ENCODE assay signal across 8 mouse cellular contexts in genomic region chr6:147086594-147087225, GRCm38 (mm10). TPM values are rescaled to one million over a fixed set of nuclear protein-coding genes. Genes with fewer than 3 reads are reported as not detected.
DNase-seq lines count a peak whose midpoint lies in the region; ATAC-seq and TF ChIP-seq lines count a peak whose summit lies in the region.
"Had no signal": no experiment of that assay in that cellular context is flagged by ENCODE, and none has a peak within 500 bp of the region (broad histone marks: within the 10 kb centered on the region; RNA-seq: fewer than 3 reads in every experiment).

Mansc4 (minus strand) TSS chr6:147087032.

- peak within 1 kb of the TSS; percentile 54 for H3K4me2 ChIP-seq in embryonic facial prominence, embryonic 12.5 days (replicated peaks)
- peak within 1 kb of the TSS; percentile 49 for H3K4me2 ChIP-seq in midbrain, postnatal 0 days (ENCODE audit: low read depth, low read length, poor library complexity, severe bottlenecking)

- H3K9ac ChIP-seq in embryonic facial prominence, embryonic 12.5 days, result 0 out of 2 replicates have a peak within 1 kb of the TSS, but pooled peaks have one; percentile 29
- peak within 1 kb of the TSS; percentile 45; the same call in 1 of the 2 replicates for H3K9ac ChIP-seq in midbrain, postnatal 0 days (replicated peaks; ENCODE audit: low read length, poor library complexity, severe bottlenecking)

- TF ChIP-seq CTCF in brain, embryonic 14.5 days (IDR thresholded peaks at IDR 0.05; ENCODE audit: borderline replicate concordance, extremely low read depth, insufficient read depth, insufficient read length), result no peak
- TF ChIP-seq CTCF in midbrain, postnatal 0 days (IDR thresholded peaks at IDR 0.05), result no peak

- 5% methylated on average over 20 of the region's 20 CpGs for WGBS in embryonic facial prominence, embryonic 12.5 days
- 4% methylated on average over 20 of the region's 20 CpGs for WGBS in midbrain, postnatal 0 days

- H3K27ac ChIP-seq in embryonic facial prominence, embryonic 12.5 days, result 0 out of 2 replicates have a peak within 1 kb of the TSS, but pooled peaks have one; percentile 8
- H3K27ac ChIP-seq in midbrain, postnatal 0 days (ENCODE audit: low read depth, low read length), result no peak within 1 kb of the TSS

- peak within 1 kb of the TSS; percentile 22 for H3K4me3 ChIP-seq in embryonic facial prominence, embryonic 12.5 days
- H3K4me3 ChIP-seq in midbrain, postnatal 0 days (ENCODE audit: low read depth, low read length), result peak within 1 kb of the TSS; percentile 23; the same call in 1 of the 2 replicates
- H3K4me3 ChIP-seq: megakaryocyte, embryonic 14.5 days had no signal

- TF ChIP-seq POLR2A in brain, embryonic 14.5 days (IDR thresholded peaks at IDR 0.05; ENCODE audit: borderline replicate concordance, extremely low read depth, insufficient read depth, insufficient read length, poor library complexity, severe bottlenecking), result no peak

- H3K9me3 ChIP-seq in embryonic facial prominence, embryonic 12.5 days, result no peaks in the 10 kb centered on the region
- H3K9me3 ChIP-seq in midbrain, postnatal 0 days (ENCODE audit: low read length), result no peaks in the 10 kb centered on the region
- H3K9me3 ChIP-seq: megakaryocyte, embryonic 14.5 days had no signal

- intact Hi-C loops in heart, postnatal 25 days (cut with DNase I), result no loop called here

- peaks cover 12% of the 10 kb centered on the region; the same call in 1 of the 2 replicates for H3K4me1 ChIP-seq in embryonic facial prominence, embryonic 12.5 days
- H3K4me1 ChIP-seq in midbrain, postnatal 0 days (ENCODE audit: insufficient read depth, low read length), result no peaks in the 10 kb centered on the region

- no peaks in the 10 kb centered on the region for H3K36me3 ChIP-seq in embryonic facial prominence, embryonic 12.5 days
- H3K36me3 ChIP-seq in midbrain, postnatal 0 days (ENCODE audit: insufficient read depth, low read length), result no peaks in the 10 kb centered on the region

- DNase-seq in brain, embryonic 14.5 days (ENCODE audit: low read depth), result peak; percentile 61
- DNase-seq in heart, postnatal 25 days (ENCODE audit: low spot score), result peak; percentile 6
- peak; percentile 75 to 87 for DNase-seq in kidney, postnatal 25 days
- DNase-seq in midbrain, postnatal 0 days (ENCODE audit: low spot score), result peak; percentile 21
- no peak for DNase-seq in frontal cortex, postnatal 25 days (ENCODE audit: low spot score in 2 of 2)

- ATAC-seq in embryonic facial prominence, embryonic 12.5 days (ENCODE audit: insufficient number of reproducible peaks, insufficient read depth, low FRiP score, low TSS enrichment), result peak; percentile 12; the same call in 1 of the 2 replicates
- no peak for ATAC-seq in midbrain, postnatal 0 days (ENCODE audit: low FRiP score)
- no peak for ATAC-seq in megakaryocyte, adult 5-6 weeks (ENCODE audit: poor library complexity, severe bottlenecking)

- no peaks in the 10 kb centered on the region for H3K27me3 ChIP-seq in embryonic facial prominence, embryonic 12.5 days
- no peaks in the 10 kb centered on the region for H3K27me3 ChIP-seq in midbrain, postnatal 0 days (ENCODE audit: insufficient read depth, low read length)
- H3K27me3 ChIP-seq: megakaryocyte, embryonic 14.5 days had no signal

RNA-seq across cellular contexts. Expression of gene Mansc4, which starts in this region (rescaled TPM):
- 0.35 and 0.59 TPM in 2 replicates for polyA plus RNA-seq in brain, embryonic 14.5 days (2012; rRNA removed)
- 2.7 and 3.2 TPM in 2 replicates for polyA plus RNA-seq in embryonic facial prominence, embryonic 12.5 days (2016; fragmentation: Nextera tagmentation; extraction: Ambion mirVana)
- total RNA-seq in heart, postnatal 25 days (2021), result not detected
- 0.57 and 1.9 TPM in 2 replicates for total RNA-seq in midbrain, postnatal 0 days (2014; rRNA removed)
- polyA plus RNA-seq in midbrain, postnatal 0 days (2015; fragmentation: Nextera tagmentation; extraction: Ambion mirVana), result 1.4 TPM in 2 replicates
- not detected in 2 replicates for total RNA-seq in megakaryocyte, adult 5-6 weeks (2015)
- total RNA-seq in megakaryocyte, adult 5-6 weeks (2017), result not detected in 2 replicates

Comparison
In these comparisons a context has a peak if more than half of its experiments do, and no peak if none do; other contexts are left out.
1. Peak in DNase-seq in brain, embryonic 14.5 days; RNA of the gene not detected or under 1 TPM.
2. Peak in DNase-seq in heart, postnatal 25 days; RNA of the gene not detected or under 1 TPM.
3. DNase-seq: peak in kidney, postnatal 25 days (2 of 2) and midbrain, postnatal 0 days (single experiment); none in frontal cortex, postnatal 25 days (0 of 2).